Mouse (Mus musculus): ENCODE measurements around the gene Cdh18. TPM values are rescaled to one million over a fixed set of nuclear protein-coding genes. Genes with fewer than 3 reads are reported as not detected.

Cdh18 gene
- polyA plus RNA-seq, 1 experiment = not detected

DNA sequence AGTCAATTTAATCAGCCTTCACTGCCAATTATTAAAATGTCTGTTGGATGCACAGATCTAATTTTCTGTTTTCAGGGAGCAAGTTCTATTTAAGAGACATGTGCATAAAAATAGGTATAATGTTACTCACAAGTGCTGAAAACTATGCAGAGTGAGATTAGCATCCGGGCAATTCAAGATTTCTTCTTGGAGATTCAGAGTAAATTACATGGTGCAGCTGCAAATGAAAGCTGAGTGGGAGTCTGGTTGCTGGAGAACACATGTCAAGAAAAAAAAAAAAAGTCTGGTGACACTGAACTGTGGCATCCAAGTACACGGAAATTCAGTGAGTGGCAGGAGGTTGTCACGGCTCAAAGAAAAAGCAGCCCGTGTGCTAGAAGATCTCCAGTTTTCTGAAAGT, 348.9 kb downstream of the Cdh18 start:
- no peak for TF ChIP-seq GATA1 (IDR thresholded peaks at IDR 0.05; ENCODE audit: low read length)

DNA sequence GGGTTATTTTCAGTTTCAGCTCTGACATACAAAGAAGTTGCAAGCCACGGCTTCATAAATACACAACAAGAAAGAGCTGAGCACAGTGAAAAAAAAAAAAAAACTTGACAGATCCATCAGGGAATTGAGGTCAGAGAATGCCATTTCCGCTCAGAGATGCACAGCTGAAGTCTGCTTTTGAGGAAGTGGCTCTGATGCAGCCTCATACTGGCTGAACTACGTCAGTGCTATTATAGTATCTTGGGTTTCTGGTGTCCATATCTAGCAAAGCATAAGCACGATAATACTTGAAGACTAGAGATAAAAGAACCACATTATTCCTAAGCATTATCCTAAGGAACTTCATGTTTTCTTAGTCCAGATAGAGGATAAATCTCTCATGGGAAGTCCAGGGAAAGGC, 349.4 kb downstream of the Cdh18 start:
- TF ChIP-seq GATA1 (IDR thresholded peaks at IDR 0.05; ENCODE audit: low read length) = no peak

DNA sequence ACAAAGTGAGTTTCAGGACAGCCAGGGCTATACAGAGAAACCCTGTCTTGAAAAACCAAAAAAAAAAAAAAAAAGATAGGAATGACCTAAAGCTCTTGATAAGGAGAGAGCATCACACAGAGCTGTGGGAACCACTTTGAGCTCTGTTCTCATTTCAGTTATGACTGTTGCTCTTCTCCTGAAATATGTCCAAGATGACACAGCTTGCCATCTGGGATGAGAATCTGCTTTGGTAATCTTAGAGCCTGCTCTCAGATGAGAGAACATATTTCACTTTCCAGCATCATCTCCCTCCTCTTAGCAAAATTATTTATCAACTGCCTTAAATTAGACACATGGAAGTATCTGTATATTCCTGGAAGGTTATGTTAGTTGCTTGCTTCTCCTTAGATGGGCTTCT, 365.6 kb downstream of the Cdh18 start:
- no peak for TF ChIP-seq GATA1 (IDR thresholded peaks at IDR 0.05; ENCODE audit: low read length)

DNA sequence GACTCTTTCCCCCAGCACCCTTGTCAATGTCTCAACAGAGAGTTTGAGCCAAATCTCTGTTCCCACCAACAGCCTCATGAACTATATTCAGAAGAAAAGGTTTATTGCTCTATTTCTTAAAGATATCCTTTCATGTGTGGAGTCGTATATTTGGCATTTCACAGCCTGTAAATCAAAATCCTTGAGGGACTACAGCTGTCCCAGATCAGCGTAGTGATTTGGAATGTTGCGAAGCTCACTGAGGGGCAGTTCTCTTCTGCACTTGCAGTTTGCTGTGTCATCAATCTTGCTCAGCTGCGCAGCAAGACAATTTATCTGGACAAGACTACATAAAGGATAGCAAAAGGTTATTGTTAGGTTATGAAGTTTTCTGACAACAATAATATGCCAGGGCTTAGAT, 385.5 kb downstream of the Cdh18 start:
- no peak for TF ChIP-seq GATA1 (IDR thresholded peaks at IDR 0.05; ENCODE audit: low read length)

DNA sequence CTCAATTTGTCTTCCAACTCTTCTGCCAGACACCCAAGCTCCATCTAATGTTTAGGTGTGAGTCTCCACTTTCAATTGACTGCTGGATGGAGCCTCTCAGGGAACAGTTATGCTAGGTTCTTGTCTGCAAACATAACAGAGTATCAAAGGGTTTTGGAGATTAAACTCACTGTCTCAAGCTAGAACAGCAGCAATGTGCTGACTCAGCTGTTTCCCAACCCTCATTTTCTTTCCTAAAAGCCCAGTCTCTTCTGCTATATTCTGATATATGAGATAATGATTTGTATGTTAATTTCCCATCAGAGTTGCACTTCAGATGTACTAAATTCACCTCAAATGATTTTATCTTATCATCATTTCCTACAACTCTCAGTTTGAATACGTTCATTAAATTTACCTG, 398.4 kb downstream of the Cdh18 start:
- no peak for TF ChIP-seq GATA1 (IDR thresholded peaks at IDR 0.05; ENCODE audit: low read length)

DNA sequence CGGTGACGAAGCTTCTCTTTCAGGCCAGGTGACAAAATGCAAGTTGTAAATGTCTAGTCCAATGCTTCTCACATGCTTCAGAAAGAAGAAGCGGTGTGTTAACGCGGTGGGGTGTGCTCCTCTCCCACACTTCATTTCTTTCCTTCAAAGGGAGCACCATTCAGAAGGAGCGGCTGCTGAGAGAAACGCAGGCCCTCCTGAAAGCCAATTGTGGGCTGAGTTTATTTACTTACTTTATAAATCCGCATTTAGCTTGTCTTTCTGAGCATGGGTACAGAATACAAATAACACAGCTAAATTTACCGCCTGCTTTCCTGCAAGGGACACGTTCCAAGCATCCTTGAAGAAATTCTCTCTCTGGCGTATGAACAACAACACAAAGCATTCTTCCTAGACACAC, 420.6 kb downstream of the Cdh18 start:
- no peak for TF ChIP-seq GATA1 (IDR thresholded peaks at IDR 0.05; ENCODE audit: low read length)

DNA sequence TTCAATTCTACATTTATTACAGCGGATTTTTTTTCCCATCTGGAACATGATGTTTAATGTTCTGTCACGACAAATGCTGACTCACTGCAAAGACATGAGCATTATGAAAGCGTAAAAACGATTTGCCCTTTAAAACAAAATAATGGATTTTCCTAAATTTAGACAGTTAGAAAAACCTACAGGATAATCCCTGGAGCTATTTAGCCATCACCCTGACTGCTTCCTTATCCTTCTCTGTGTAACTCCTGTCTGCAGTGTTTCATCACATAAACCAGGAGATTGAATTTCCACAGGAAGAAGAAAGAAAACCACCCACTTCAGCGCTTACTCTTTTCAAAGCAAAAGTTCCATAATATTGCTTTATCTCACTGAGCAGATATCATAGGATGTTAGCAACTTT, 431.3 kb downstream of the Cdh18 start:
- TF ChIP-seq GATA1 (IDR thresholded peaks at IDR 0.05; ENCODE audit: low read length) = no peak

DNA sequence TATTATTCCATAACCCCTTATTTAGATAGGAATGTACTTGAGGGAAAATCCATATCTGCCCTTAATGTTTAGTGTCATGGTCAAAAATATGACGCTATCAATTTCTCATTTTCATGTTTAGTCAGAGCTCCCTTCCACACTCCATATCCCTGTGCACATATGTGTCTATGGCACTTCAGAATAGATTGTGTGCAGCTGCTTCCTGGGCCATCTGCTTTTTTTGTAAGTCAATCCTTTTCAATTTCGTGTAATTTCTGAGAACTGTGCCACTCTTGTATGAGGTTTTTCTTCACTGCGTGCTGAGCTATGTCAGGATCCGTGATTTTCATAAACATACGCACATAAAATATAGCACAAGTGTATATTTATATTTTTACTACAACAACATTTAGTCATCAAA, 435.8 kb downstream of the Cdh18 start:
- TF ChIP-seq GATA1 (IDR thresholded peaks at IDR 0.05; ENCODE audit: low read length) = no peak

DNA sequence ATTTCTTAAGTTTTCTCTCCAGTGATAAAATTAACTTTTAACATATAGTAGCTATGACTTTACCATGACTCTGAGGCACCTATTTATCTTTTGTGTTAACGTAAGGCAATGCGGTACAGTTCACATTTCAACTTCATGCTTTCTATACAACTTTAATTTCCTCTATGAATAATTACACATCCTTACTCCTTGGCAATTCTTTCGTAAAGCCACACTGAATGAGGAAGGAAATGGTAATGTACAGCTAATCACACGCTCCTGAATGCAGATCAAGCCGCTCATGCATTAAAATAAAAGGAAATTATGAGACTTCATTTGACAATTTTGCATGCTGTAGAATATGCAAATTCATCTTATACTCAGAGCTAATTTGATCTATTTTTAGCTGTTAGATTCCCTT, 467.9 kb downstream of the Cdh18 start:
- no peak for TF ChIP-seq GATA1 (IDR thresholded peaks at IDR 0.05; ENCODE audit: low read length)

DNA sequence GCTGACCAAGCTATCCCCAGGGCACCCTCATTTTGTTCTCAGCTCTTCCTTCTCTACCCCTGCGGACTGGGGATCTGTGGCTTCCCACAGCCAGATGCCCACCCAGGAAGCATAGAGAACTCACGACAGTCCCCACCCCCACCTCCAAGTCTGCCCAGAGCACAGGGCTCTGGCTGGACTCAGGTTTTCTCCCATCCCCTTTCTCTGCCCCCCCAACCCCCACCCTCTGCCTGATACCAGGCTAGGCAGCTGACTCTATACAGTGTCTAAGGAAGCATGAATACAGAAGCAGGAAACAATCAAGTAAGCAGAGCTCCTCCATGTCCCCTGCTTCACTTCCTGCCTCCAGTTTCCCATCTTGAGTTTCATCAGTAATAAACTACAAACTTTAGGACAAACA, 472.3 kb downstream of the Cdh18 start:
- no peak for TF ChIP-seq GATA1 (IDR thresholded peaks at IDR 0.05; ENCODE audit: low read length)

DNA sequence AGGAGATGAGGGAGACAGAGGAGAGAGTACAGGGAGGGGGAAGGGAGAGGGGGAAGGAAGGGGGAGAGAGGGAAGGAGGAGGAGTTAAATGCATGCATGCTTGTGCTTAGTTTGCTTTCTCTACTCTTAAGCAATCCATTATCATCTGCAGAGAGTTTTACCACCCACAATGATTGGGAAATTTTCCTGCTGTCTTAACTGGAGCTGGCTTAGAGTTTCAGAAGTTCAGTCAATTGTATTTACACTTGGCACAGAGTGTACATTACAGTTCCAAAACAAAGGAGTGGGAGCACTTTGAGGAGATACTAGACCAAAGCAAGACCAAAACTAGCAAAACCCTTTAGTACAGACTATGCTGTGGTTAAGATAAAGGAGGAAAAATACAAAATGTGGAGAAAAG, 473.8 kb downstream of the Cdh18 start:
- no peak for TF ChIP-seq GATA1 (IDR thresholded peaks at IDR 0.05; ENCODE audit: low read length)

DNA sequence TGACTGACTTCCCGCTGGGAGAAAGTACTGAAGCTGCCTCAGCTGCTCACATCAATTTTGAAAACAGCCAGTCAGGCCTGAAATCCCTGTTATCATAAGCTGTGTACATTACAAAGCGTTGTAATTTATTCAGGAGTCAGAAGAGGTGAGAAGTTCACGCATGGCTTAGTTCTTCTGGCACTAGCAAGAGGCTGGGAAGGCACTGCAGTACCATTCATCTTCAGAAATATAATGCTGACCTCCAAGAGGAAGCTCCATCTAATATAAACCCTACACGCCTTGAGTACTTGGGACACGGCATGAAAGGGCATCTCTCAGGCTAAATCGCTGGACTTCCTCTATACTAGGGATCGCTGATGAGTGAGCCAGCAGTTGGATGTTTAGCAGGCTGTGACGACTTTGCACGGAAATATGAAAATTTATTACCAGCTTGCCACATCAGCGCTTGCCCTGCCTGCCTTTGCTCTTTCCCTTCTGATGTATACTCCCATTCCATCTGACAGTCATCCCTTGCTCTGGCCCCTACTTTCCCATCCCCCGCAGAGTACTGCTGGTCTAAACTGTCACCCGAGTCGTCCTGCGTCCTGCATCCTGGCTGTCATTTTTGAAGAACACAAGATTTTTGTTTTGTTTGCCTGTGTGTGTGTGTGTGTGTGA, 486.9 kb downstream of the Cdh18 start:
- no peak for TF ChIP-seq GATA1 (IDR thresholded peaks at IDR 0.05; ENCODE audit: low read length)

DNA sequence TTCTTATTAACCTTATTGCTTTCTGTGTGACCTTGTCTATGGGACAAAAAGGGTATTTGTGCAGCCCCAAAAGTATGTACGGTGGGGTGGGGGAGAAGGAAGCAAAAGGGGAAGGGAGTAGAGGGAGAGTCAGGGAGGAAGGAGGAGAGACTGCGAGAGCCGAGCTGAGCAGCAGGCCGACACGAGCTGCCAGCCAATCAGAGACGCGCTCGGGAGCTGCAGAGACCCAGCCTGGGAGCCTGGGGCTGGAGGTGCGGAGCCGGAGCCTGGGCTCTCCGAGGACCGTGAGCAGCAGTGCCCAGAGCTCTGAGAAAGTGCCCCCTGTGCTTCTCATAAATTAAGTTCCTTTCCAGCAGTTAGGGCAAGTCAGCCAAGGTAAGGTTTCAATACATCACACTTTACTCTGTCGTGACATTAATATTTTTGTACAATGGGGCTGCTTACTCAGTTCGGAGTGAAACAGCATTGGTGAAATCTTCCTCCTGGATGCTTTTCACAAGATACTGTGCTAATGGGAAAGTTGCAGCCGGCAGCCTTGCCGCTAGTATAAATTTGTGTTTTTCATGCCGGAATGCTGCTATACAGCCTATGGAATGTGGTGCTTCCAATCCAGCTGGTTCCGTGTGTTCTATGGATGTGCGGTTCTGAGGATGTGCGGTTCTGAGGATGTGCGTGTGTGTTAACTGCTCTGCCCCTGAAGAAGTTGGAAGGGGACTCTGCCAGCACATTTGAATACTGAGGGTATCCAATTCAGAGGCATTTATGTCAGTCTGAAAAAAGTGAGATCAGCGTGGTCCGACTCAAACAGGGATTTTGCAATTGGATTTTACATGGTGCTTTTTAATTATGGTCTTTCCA, 487.6 kb downstream of the Cdh18 start:
- TF ChIP-seq GATA1 (IDR thresholded peaks at IDR 0.05; ENCODE audit: low read length) = no peak

DNA sequence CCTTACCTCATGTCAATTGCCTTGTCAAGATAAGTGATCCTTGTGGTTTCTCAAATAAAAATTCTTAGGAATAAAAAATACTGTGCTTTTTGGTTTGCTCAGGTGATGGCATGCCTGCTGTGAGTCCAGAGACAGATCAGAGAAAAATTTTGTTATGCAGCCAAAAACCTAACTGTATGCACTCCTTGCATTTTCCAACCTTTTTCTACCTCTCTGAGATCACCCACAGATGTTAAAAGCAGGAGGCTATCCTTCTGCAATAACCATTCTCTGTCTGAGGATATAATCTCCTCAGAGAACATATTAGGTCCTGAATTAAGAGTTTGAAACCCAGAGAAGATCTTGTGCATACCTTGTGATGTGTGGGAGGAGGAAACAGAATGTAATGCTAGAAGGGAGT, 488.7 kb downstream of the Cdh18 start:
- TF ChIP-seq GATA1 (IDR thresholded peaks at IDR 0.05; ENCODE audit: low read length) = no peak

DNA sequence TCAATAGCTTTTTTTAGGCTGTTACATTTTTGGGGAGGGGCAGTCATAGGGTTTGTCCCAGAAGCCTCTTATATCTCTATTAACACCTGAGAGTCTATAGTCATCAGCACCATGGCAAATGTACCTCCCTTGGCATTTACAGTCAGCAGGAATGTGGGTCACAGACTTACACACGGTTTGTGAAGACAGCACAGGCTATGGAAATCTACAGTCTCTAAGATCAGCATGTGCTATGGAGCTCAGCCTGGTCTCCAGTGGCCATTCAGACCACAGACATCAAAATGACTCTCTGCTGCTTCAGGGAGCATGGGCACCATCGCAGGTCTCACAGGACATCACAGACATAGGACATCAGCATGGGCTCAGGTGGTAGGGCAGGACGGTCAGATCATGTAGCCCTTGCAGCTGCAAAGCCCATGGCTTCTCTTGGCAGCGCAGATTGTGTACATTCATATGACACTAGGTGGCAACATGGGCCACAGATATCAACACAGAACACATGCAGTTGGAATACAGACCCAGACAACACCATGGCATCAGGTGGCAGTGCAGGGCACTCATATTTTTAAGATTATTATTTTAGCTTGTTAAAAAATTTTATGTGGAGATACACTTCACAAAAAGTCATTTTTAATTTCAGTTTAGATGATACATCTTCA, 497.4 kb downstream of the Cdh18 start:
- TF ChIP-seq GATA1 (IDR thresholded peaks at IDR 0.05; ENCODE audit: low read length) = no peak

DNA sequence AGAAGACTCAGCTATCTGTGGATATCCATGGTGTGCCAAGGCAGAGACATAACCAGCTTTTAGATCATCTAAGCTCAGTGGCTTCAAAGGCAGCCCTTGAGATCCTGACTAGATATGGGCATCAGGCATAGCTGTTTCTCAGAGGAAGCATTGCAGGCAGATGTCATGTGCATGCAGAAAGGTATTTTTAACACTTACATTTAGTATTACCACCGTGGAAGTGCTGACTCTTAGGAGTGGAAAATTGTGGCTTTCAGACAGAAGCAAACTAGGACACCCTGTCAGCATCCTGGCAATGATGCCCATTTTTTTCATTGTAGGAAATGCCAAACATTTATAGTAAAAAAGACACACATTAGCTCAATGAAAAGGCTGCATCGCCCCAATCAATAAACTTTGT, 503.2 kb downstream of the Cdh18 start:
- TF ChIP-seq GATA1 (IDR thresholded peaks at IDR 0.05; ENCODE audit: low read length) = no peak

DNA sequence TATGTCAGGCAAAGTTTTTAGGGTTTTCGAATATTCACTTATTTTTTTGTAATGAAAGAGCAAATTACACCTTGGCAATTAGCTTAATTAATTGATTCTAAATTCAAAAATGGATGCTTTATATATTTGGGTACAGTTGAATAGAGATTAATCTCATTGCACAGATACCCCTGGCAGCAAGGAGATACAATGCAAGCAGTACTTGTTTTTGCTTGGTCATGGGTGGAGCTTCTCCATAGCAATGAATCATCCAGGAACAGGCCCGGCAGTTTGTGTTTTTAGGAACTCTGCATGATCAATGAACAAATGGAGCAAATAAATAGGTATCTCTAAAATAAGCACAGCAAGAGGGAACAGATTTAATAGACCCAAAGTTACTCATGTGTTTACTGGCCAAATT, 538.7 kb downstream of the Cdh18 start:
- TF ChIP-seq GATA1 (IDR thresholded peaks at IDR 0.05; ENCODE audit: low read length) = no peak
